21 mouse cellular contexts compared by ENCODE assay signal in genomic region chr3:88745534-88745933, GRCm38 (mm10). TPM values are rescaled to one million over a fixed set of nuclear protein-coding genes. Genes with fewer than 3 reads are reported as not detected.
DNase-seq lines count a peak whose midpoint lies in the region; ATAC-seq and TF ChIP-seq lines count a peak whose summit lies in the region.
"Had no signal": no experiment of that assay in that cellular context is flagged by ENCODE, and none has a peak within 500 bp of the region (broad histone marks: within the 10 kb centered on the region; RNA-seq: fewer than 3 reads in every experiment).

No protein-coding gene starts in this region.

- no peaks in the 10 kb centered on the region for H3K79me2 ChIP-seq in CH12.LX (replicated peaks; ENCODE audit: control insufficient read depth, extremely low read depth, insufficient read depth, poor library complexity, severe bottlenecking)

- H3K4me3 ChIP-seq in heart, embryonic 13.5 days = no peak overlapping the region
- H3K4me3 ChIP-seq in intestine, postnatal 0 days (ENCODE audit: low read depth, low read length) = no peak overlapping the region
- no peak overlapping the region for H3K4me3 ChIP-seq in intestine, embryonic 15.5 days (replicated peaks)
- no peak overlapping the region for H3K4me3 ChIP-seq in CH12.LX (replicated peaks in 1 of 3; ENCODE audit: low read depth in 2 of 3, low read length in 2 of 3, poor library complexity in 1 of 3)
- H3K4me3 ChIP-seq: embryonic facial prominence, embryonic 12.5 days; erythroblast, embryonic 14.5 days; forebrain, embryonic 13.5 days; limb, embryonic 13.5 days; liver, embryonic 13.5 days; midbrain, embryonic 15.5 days; myocyte had no signal

- H3K9ac ChIP-seq in heart, embryonic 13.5 days = no peak overlapping the region
- no peak overlapping the region for H3K9ac ChIP-seq in intestine, postnatal 0 days (ENCODE audit: low read depth, low read length)
- H3K9ac ChIP-seq in intestine, embryonic 15.5 days = no peak overlapping the region
- H3K9ac ChIP-seq in CH12.LX (ENCODE audit: insufficient read depth, low read depth) = no peak overlapping the region
- H3K9ac ChIP-seq: embryonic facial prominence, embryonic 12.5 days; forebrain, embryonic 13.5 days; limb, embryonic 13.5 days; liver, embryonic 13.5 days; lung, embryonic 14.5 days; midbrain, embryonic 15.5 days had no signal

- in situ Hi-C loops in CH12.LX (cut with MboI; ENCODE audit: low pct_ligation_motif_present, low pct_unique_long_range_greater_than_20kb, low sequenced_read_pairs) = loop anchor here (25.0 kb wide), 1 partner anchor 133 kb away; the partner anchor contains the start of gene Arhgef2

- 0 out of 2 replicates have a peak overlapping the region, but pooled peaks have one; percentile 8 for H3K27ac ChIP-seq in heart, embryonic 13.5 days (replicated peaks)
- H3K27ac ChIP-seq in intestine, postnatal 0 days (ENCODE audit: low read depth, low read length) = peak overlapping the region; percentile 81
- no peak overlapping the region for H3K27ac ChIP-seq in intestine, embryonic 15.5 days
- no peak overlapping the region for H3K27ac ChIP-seq in CH12.LX (ENCODE audit: insufficient read depth, low read depth)
- H3K27ac ChIP-seq: embryonic facial prominence, embryonic 12.5 days; forebrain, embryonic 13.5 days; limb, embryonic 13.5 days; liver, embryonic 13.5 days; midbrain, embryonic 15.5 days had no signal

- intact Hi-C loops in heart, postnatal 36 days (cut with DNase I) = no loop called here

- no peak for TF ChIP-seq CTCF in intestine, postnatal 0 days (IDR thresholded peaks at IDR 0.05; ENCODE audit: low read depth)
- TF ChIP-seq CTCF in CH12.LX (conservative IDR thresholded peaks at IDR 0.05 in 1 of 2, IDR thresholded peaks at IDR 0.05 in 1 of 2; ENCODE audit: low read depth in 2 of 2, low read length in 2 of 2) = no peak

- H3K9me3 ChIP-seq in heart, embryonic 13.5 days = peaks cover 22% of the 10 kb centered on the region
- no peaks in the 10 kb centered on the region for H3K9me3 ChIP-seq in intestine, postnatal 0 days (ENCODE audit: control insufficient read depth)
- H3K9me3 ChIP-seq in intestine, embryonic 15.5 days = no peaks in the 10 kb centered on the region
- H3K9me3 ChIP-seq in CH12.LX (replicated peaks; ENCODE audit: low read length) = no peaks in the 10 kb centered on the region
- H3K9me3 ChIP-seq: G1E had no signal

- no peaks in the 10 kb centered on the region for H3K4me1 ChIP-seq in heart, embryonic 13.5 days
- H3K4me1 ChIP-seq in intestine, postnatal 0 days (replicated peaks; ENCODE audit: control insufficient read depth, insufficient read depth, low read length) = no peaks in the 10 kb centered on the region
- H3K4me1 ChIP-seq in intestine, embryonic 15.5 days (replicated peaks) = no peaks in the 10 kb centered on the region
- H3K4me1 ChIP-seq in CH12.LX (ENCODE audit: control insufficient read depth in 1 of 2, insufficient read depth in 2 of 2) = peaks cover 14 to 52% of the 10 kb centered on the region in 2 experiments
- H3K4me1 ChIP-seq: embryonic facial prominence, embryonic 12.5 days; forebrain, embryonic 13.5 days; limb, embryonic 13.5 days; midbrain, embryonic 15.5 days had no signal

- H3K36me3 ChIP-seq in heart, embryonic 13.5 days = peaks cover 46% of the 10 kb centered on the region
- H3K36me3 ChIP-seq in intestine, postnatal 0 days (ENCODE audit: control insufficient read depth, insufficient read depth) = no peaks in the 10 kb centered on the region
- H3K36me3 ChIP-seq in intestine, embryonic 15.5 days = no peaks in the 10 kb centered on the region
- H3K36me3 ChIP-seq in CH12.LX (replicated peaks in 1 of 2; ENCODE audit: control insufficient read depth in 1 of 2, insufficient read depth in 1 of 2, low read length in 1 of 2) = peaks cover 3 to 20% of the 10 kb centered on the region in 2 experiments
- H3K36me3 ChIP-seq: G1E; liver, embryonic 13.5 days had no signal

- TF ChIP-seq RAD21 in CH12.LX (IDR thresholded peaks at IDR 0.05; ENCODE audit: low read depth, low read length) = no peak

- dilution Hi-C loops in CH12.LX (cut with MboI; ENCODE audit: extremely low pct_ligation_motif_present, extremely low pct_unique_long_range_greater_than_20kb, low sequenced_read_pairs) = no loop called here

- WGBS in heart, embryonic 13.5 days = 82% methylated on average over 9 of the region's 9 CpGs
- WGBS in intestine, postnatal 0 days = 78% methylated on average over 9 of the region's 9 CpGs
- 84% methylated on average over 9 of the region's 9 CpGs for WGBS in intestine, embryonic 15.5 days

- DNase-seq in heart, postnatal 36 days = no peak
- DNase-seq in CH12.LX (ENCODE audit: extremely low read depth) = no peak
- peak; percentile 16 for DNase-seq in retina, postnatal 1 day
- no peak for DNase-seq in right cerebral cortex, adult 2 months (ENCODE audit: low spot score in 2 of 2)
- DNase-seq: adrenal gland, adult 8-10 months; kidney, adult 9 months; kidney, postnatal 14 days; liver, embryonic 13.5 days; lung, embryonic 14.5 days; right cerebral cortex, postnatal 14 days; spleen, adult 18-20 months had no signal

- no peak for TF ChIP-seq EP300 in CH12.LX (IDR thresholded peaks at IDR 0.05; ENCODE audit: low read length)

- no peak for TF ChIP-seq POLR2A in CH12.LX (IDR thresholded peaks at IDR 0.05; ENCODE audit: low read depth, low read length)

- no peak for ATAC-seq in heart, embryonic 13.5 days (ENCODE audit: extremely low read depth, insufficient number of reproducible peaks, low FRiP score, low TSS enrichment)
- ATAC-seq in intestine, postnatal 0 days = no peak
- no peak for ATAC-seq in intestine, embryonic 15.5 days
- ATAC-seq: forebrain, embryonic 13.5 days; midbrain, embryonic 15.5 days had no signal

- H3K27me3 ChIP-seq in heart, embryonic 13.5 days (replicated peaks) = no peaks in the 10 kb centered on the region
- no peaks in the 10 kb centered on the region for H3K27me3 ChIP-seq in intestine, postnatal 0 days (replicated peaks; ENCODE audit: control insufficient read depth, insufficient read depth, low read length)
- H3K27me3 ChIP-seq in intestine, embryonic 15.5 days (replicated peaks) = no peaks in the 10 kb centered on the region
- no peaks in the 10 kb centered on the region for H3K27me3 ChIP-seq in CH12.LX (replicated peaks)
- H3K27me3 ChIP-seq: embryonic facial prominence, embryonic 12.5 days; forebrain, embryonic 13.5 days; limb, embryonic 13.5 days; liver, embryonic 13.5 days; midbrain, embryonic 15.5 days had no signal

- no peak overlapping the region for H3K4me2 ChIP-seq in heart, embryonic 13.5 days
- H3K4me2 ChIP-seq in intestine, postnatal 0 days (replicated peaks; ENCODE audit: low read depth) = no peak overlapping the region
- H3K4me2 ChIP-seq in intestine, embryonic 15.5 days (replicated peaks) = no peak overlapping the region
- H3K4me2 ChIP-seq in CH12.LX (ENCODE audit: insufficient read depth, low read depth, poor library complexity, severe bottlenecking) = no peak overlapping the region
- H3K4me2 ChIP-seq: embryonic facial prominence, embryonic 12.5 days; forebrain, embryonic 13.5 days; limb, embryonic 13.5 days; liver, embryonic 13.5 days; lung, embryonic 14.5 days; midbrain, embryonic 15.5 days had no signal

TF ChIP-seq in CH12.LX, 34 proteins besides CTCF, POLR2A, EP300 and RAD21:
- TF ChIP-seq IRF4 (IDR thresholded peaks at IDR 0.05; ENCODE audit: low read depth, low read length) (no peak), USF1 (IDR thresholded peaks at IDR 0.05; ENCODE audit: low read depth, low read length) (no peak), MEF2A (IDR thresholded peaks at IDR 0.05; ENCODE audit: borderline replicate concordance, low read depth, low read length) (no peak), ZNF384 (IDR thresholded peaks at IDR 0.05; ENCODE audit: low read depth, low read length) (peak; percentile 77), PAX5 (IDR thresholded peaks at IDR 0.05; ENCODE audit: low read length) (no peak)

RNA-seq across cellular contexts. Expression of gene Rit1, which starts 28.9 kb away (rescaled TPM):
- 51.7 and 56.8 TPM in 2 replicates for polyA plus RNA-seq in heart, embryonic 13.5 days (2015; fragmentation: Nextera tagmentation; extraction: Ambion mirVana)
- 10 to 100 TPM; 91.0 to 99.6 TPM for total RNA-seq in heart, postnatal 36 days (2021)
- polyA plus RNA-seq in intestine, postnatal 0 days (2015; fragmentation: Nextera tagmentation; extraction: Ambion mirVana) = 48.8 and 50.2 TPM in 2 replicates
- 44.9 and 52.7 TPM in 2 replicates for polyA plus RNA-seq in intestine, embryonic 15.5 days (2015; fragmentation: Nextera tagmentation; extraction: Ambion mirVana)
- total RNA-seq in CH12.LX (2012; rRNA removed) = 21.4 and 23.7 TPM in 2 replicates
- total RNA-seq in CH12.LX (2014; rRNA removed) = 28.7 and 29.1 TPM in 2 replicates
- polyA plus RNA-seq in CH12.LX (2012; ENCODE audit: insufficient read length, low read depth) = 18.4 and 20.6 TPM in 2 replicates

RNA-seq across cellular contexts. Expression of gene Syt11, which starts 29.4 kb away (rescaled TPM):
- polyA plus RNA-seq in heart, embryonic 13.5 days (2015; fragmentation: Nextera tagmentation; extraction: Ambion mirVana) = 11.7 and 12.8 TPM in 2 replicates
- total RNA-seq in heart, postnatal 36 days (2021) = 1 to 10 TPM; 6.2 to 7.0 TPM
- 8.6 and 10.1 TPM in 2 replicates for polyA plus RNA-seq in intestine, postnatal 0 days (2015; fragmentation: Nextera tagmentation; extraction: Ambion mirVana)
- polyA plus RNA-seq in intestine, embryonic 15.5 days (2015; fragmentation: Nextera tagmentation; extraction: Ambion mirVana) = 20.3 and 22.2 TPM in 2 replicates
- total RNA-seq in CH12.LX (2012; rRNA removed) = 3.8 and 4.5 TPM in 2 replicates
- 5.4 and 5.7 TPM in 2 replicates for total RNA-seq in CH12.LX (2014; rRNA removed)
- polyA plus RNA-seq in CH12.LX (2012; ENCODE audit: insufficient read length, low read depth) = 8.2 and 8.8 TPM in 2 replicates

RNA-seq across cellular contexts. Expression of gene Khdc4, which starts 59.9 kb away (rescaled TPM):
- polyA plus RNA-seq in heart, embryonic 13.5 days (2015; fragmentation: Nextera tagmentation; extraction: Ambion mirVana) = 54.8 and 61.4 TPM in 2 replicates
- total RNA-seq in heart, postnatal 36 days (2021) = 10 to 100 TPM; 27.4 to 30.8 TPM
- polyA plus RNA-seq in intestine, postnatal 0 days (2015; fragmentation: Nextera tagmentation; extraction: Ambion mirVana) = 35.7 and 38.6 TPM in 2 replicates
- polyA plus RNA-seq in intestine, embryonic 15.5 days (2015; fragmentation: Nextera tagmentation; extraction: Ambion mirVana) = 72.4 and 75.8 TPM in 2 replicates
- total RNA-seq in CH12.LX (2012; rRNA removed) = 35.2 and 40.2 TPM in 2 replicates
- total RNA-seq in CH12.LX (2014; rRNA removed) = 56.6 and 58.6 TPM in 2 replicates
- polyA plus RNA-seq in CH12.LX (2012; ENCODE audit: insufficient read length, low read depth) = 53.6 TPM in 2 replicates

Comparison
In these comparisons a context has a peak if more than half of its experiments do, and no peak if none do; other contexts are left out.
1. H3K27ac ChIP-seq: peak in heart, embryonic 13.5 days (single experiment) and intestine, postnatal 0 days (single experiment); none in intestine, embryonic 15.5 days (single experiment) and CH12.LX (single experiment).